Mouse (Mus musculus): ENCODE measurements around the gene Gm49337.

Gm49337 gene

DNA sequence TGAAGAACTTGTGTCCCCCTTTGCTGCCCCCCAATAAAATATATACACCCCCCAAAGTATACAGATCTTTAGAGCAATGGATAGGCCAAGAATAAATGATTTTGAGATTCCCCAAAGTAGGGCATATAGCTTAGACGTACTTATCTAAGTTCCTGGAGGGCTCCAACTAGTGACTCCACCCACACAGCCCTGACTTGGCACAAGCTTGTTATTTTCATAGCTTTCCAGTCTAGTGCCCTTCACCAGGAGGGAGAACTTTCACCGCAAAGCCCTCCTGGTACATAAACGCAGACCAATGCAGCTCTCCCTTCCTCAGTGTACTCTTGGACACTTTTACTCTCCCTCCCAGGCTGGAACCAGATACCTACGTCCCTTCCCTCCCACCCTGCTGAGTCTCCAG lies 11.0 kb upstream of the Gm49337 start:
- DNase-seq (ENCODE audit: low read depth, low spot score): no peak

DNA sequence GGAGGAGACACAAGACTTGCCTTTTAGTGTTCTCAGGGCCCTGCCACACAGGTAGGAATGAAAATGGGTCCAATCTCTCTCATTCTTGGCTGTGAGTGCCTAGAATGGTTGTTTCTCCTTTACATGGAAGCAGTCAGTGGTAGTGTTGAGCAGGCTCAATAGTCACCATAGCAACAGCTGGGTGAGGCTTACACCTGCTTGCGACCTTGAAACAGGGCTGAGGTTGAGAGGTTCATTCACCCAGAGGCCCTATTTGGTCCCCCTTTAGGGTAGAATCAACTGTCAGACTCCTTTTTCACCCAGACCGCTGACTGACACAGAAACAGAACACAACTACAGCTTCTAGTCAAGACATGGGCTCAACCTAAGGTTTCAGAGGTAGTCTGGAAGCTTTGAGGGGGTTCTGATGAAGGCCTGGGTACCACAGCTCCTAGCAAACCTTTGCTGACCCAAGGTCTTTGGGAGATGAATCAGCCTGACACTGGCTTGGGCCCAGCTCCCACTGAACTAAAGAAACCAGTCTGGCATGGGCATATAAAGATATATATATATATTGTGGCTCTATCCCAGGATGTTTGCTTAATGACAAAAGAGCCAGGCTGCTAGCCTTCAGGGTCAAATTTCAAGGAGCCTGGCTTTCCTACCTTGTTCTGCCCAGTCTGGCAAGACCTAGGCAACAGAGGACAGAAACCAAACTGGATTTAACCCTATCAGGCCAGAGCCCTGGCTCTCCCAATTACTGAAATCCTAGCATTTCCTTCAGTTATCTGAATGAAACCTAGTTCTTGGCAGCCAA lies 8.2 kb upstream of the Gm49337 start:
- DNase-seq (ENCODE audit: low read depth, low spot score): no peak

DNA sequence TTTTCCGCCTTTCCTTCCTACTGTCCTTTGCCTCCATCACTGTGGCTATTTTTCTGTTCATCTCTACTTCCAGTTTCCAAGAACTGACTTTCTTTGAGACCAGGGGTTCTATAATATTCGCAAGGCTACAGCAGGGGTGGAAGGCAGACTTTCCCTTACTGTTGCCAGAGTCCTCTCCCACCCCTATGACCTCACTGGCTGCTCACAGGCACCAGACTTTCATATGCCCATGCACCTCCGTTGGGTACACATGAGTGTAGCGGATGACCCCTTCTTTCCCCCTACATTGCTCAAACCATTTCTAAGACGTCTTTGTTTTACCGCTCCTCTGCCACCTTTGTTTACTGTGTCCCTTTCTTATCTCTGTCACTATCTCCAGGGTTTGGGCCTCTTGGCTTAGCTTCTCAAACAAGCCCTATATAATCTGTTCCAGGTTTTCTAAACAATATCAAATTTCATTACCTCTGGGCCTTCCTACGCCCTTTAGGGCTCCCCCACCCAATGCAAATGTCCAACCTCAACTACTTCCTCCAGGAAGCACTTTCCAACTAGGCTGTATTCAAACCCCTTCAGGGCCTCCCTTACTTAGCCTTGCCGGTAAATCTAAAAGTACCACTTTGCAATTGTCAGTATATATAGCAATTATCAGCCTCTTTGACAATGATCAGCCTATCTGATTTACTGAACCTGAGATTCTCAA lies 7.3 kb upstream of the Gm49337 start:
- DNase-seq (ENCODE audit: low read depth, low spot score): no peak

DNA sequence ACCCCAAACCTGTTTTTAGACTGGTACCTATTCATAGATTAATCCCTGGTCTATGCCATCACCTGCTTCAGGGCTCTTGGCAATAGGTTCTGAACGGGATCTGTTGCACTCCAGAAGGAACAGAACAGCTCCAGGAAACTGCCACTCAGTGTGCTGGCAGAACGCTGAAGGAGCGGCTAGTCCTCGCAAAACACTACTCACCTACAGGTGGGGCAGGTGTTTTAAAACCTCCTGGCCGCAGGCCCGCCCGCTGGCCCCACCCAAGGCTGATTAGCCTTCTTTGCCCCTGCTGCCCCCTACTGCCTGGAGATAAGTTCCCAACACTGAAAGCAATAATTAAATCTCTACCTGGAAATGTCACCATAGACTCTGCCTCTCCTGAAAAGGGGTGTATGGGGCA lies 5.8 kb upstream of the Gm49337 start, which contains the start of gene Tspan1:
Gene Tspan1, minus strand, starts transcription at position 198 of the 400 bp plus-strand sequence.
- no peak for DNase-seq (ENCODE audit: low read depth, low spot score)

DNA sequence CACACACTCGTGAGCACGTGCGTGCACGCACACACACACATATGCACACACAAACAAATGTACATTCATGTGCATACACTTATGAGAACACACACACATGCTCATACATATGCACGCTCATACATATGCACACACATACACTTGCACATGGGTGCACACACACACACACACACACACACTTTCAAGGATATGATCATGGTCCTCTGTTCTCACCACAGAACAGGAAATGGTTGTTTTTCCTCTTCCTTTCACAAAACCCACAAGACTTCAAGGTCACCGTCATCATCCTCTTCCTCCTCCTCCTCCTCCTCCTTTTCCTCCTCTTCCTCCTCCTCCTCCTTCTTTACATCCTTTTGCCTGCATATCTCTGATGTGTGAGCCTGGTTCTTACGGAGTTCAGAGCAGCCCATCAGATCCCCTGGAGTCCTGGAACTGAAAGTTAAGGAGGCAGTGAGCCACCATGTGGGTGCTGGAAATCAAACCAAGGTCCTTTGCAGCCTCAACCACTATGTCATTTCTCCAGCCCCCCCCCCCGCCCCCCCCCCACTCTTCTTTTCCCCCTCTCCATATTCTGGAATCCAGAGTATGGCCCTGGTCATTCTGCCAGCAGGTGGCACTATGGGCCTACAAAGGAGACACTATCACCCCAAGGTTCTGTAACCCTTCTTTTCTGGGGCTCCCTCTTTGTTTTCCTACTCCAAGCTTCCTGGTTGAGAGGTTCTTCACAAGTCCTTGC lies 4.4 kb upstream of the Gm49337 start:
- no peak for DNase-seq (ENCODE audit: low read depth, low spot score)

DNA sequence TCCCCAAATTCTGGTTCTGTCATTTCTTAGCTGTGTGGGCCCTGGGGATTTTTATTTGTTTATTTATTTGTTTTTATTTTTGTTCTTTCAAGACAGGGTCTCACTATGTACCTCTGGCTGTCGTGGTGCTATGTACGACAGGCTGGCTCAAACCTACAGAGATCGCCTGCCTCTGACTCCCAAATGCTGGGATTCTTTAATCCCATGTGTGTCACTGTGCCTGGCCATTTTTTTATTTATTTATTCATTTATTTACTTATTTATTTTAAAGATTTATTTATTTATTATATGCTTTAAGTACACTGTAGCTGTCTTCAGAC lies 3.9 kb upstream of the Gm49337 start:
- DNase-seq (ENCODE audit: low read depth, low spot score): no peak

DNA sequence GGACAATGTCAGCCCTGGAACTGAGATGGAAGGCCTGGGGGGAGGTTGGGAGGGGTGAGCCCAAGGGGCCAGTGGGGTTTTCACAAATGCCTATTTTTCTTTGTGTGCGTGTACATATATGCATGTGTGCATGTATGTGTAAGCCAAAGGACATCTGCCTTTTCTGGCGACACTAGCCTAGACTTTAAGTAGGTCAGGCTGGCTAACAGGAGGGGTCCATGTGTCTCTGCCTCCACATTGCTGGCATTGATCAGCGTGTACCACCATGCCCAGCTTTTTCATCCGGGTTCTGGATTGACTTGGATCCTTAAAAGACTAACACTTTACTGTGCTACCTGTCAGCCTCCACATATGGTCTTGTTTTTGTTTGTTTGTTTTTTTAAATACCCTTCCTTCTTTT lies 568 bp downstream of the Gm49337 start:
- no peak for DNase-seq (ENCODE audit: low read depth, low spot score)

DNA sequence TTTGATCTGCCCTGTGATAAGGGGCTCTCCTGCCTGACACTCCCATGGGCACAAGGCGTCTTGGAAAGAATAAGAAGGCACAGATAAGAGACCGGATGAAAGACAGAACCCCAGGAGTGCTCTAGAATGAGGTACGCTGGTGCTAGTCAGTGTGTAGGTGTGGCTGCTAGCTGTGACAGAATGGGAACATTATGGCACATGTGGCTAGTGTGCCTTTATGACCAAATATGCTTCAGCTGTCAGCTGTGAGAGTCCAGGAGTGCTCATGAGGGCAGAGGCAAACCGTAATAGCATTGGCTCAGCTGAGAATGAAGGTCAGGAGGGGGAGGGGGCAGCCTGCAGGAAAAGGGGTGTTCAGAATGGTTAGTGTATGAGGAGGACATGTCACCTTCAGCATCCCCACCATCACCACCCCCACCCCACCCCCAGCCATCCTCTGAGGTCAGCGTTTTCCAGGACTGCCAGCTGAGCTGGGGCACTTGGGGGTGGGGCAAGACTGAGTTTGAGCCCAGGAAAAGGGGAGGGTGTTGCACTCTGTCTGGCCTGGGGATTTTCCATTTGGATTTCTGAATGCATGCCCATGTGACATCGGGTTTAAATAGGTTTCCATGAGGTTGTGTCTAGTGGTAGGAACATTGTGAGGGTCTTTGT lies 1.4 kb downstream of the Gm49337 start:
- DNase-seq (ENCODE audit: low read depth, low spot score): no peak

DNA sequence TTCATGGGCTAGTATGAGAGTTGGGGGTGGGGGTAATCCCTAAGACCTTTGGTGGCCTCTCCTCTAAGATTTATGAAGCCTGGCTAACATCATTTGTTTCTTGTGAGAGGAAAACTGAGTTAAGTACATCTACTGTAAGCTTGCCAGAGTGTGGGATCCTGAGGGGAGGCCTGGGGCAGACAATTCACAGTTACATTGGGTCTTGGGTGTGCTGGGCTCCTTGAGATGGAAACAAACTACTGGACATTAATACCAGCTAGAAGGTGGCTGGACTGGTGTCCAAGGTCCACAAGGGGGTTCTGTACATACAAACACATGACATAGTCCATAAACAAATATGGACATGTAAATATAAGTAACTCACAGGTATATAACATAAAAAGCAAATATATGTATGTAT lies 2.0 kb downstream of the Gm49337 start:
- DNase-seq (ENCODE audit: low read depth, low spot score): no peak

DNA sequence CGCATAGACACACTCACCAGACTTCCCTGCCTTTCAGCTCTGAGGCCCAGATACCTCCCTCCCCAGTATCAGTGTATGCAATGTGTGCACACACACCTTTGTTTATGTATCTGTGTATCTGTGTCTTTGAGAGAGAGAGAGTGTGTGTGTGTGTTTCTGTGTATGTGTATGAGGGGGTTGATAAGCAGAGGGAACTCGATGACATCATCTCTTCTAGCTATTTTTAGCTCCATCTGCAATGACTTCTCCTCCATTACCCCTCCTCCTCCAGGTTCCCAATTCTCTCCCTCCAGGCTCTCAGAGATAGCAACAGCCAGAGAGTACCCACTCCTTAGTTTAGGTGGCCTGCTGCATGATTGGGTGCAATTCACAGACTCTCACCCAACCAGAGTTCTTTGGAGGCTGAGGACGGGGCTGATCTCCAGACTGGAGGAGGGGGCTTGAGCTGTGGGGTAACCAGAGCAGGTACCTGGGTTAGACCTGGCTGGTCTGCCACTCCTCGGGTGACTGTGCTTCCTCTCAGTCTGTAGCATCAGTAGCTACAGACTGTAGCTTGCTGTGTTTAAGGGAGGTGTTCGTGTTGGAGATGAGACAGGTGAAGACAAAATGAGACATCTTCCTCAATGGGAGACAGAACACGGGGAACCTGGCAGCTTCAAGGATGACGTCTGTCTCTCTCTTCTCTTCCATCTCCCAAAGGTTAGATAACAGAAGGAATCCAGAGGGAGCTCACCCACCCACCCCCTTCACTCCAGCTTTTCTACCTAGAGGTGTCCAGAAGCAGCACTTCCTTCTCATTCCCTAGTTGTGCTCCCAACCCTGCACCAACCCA lies 2.7 kb downstream of the Gm49337 start:
- no peak for DNase-seq (ENCODE audit: low read depth, low spot score)

DNA sequence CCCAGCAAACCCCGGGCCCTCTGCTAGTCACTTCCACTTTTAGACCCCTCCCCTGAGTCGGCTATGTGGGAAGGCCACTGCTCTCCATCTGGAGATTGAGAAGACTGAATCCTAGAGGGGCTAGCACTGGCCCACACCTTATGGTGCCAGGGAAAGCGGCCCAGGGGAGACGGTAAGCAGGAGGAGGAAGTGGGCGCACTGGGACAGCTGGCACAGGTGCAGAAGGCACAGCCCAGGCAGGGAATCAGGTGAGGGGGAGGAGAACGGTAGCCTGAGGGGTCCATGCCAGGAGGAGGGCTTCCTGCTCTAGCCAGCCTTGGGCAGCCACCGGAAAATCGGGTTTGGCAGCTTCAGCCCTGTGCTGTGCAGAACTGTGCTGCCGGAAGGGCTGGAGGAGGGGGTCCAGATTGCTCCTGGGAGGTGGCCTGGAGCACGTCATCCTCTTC lies 3.4 kb downstream of the Gm49337 start:
- no peak for DNase-seq (ENCODE audit: low read depth, low spot score)

DNA sequence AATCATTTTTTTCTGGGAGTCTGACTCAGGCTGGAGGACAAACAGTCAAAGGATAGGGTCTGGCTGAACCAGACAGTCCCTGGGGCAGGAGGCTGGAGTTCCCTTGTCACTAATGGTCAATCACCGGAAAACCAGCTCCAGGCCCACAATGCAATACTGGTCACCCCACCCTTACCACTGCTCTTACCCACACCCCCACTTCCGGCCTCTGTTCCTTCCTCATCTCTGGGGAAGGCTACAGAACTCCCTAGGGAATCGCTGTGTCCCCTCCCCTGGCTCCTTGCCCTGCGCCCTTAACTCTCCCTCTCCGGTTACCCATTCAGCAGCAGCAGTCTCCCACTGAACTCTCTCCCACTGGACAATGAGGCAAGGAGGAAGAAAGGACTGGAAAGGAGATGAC lies 4.0 kb downstream of the Gm49337 start:
- DNase-seq (ENCODE audit: low read depth, low spot score): peak; percentile 73

DNA sequence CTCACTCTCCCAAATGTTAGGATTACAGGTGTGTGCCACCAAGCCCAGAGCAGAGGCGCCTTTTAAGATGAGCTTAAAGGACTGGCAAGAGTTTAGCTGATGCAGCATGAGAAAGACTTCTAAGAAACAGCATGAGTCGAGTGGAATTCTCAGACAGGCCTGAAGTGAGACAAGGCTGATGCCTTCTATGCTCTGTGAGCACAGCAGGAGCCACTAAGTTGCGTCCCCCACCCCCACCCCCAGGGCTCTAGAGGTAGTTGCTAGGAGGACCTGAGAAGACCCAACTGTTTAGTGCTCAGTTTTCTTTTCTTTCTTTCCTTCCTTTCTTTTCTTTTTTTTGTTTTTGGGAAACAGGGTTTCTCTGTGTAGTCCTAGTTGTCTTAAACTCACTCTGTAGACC lies 8.9 kb downstream of the Gm49337 start:
- DNase-seq (ENCODE audit: low read depth, low spot score): no peak

DNA sequence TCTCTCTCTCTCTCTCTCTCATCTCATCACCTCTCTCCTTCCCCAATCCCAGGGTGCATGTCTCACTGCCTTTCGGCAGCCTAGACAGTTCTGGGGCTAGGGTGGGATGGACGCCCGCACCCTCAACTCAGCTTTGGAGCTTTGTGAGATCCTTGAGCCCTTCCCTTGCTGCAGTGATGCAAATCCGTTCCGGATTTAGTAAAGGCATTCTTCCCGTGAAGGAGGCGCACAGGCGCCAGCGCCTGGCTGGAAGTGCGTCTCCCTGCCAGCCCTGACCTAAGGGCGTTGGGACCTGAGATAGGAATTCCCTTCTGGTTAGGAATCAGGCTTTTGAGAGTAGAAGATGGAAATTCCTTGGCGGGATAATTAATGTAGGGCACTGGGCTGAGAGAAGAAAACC lies 9.6 kb downstream of the Gm49337 start:
- no peak for DNase-seq (ENCODE audit: low read depth, low spot score)

DNA sequence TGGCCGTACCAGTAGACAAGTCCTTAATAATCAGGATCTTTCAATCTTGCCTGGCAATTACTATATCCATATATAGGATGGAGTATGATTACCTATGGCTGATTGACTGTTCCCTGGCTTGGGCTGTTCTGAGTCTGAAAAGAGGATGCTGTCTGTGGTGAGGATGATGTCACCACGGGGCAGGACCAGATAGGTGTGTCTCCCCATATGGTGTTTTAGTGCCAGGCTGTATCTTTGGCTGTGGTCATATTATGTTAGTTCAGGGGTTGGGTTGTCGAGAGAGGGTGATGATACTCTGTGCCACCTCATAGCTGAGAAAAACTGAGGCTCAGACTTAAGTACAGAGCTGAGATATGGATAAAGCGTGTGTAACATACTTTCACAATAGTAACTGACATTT lies 11.9 kb downstream of the Gm49337 start:
- no peak for DNase-seq (ENCODE audit: low read depth, low spot score)

DNA sequence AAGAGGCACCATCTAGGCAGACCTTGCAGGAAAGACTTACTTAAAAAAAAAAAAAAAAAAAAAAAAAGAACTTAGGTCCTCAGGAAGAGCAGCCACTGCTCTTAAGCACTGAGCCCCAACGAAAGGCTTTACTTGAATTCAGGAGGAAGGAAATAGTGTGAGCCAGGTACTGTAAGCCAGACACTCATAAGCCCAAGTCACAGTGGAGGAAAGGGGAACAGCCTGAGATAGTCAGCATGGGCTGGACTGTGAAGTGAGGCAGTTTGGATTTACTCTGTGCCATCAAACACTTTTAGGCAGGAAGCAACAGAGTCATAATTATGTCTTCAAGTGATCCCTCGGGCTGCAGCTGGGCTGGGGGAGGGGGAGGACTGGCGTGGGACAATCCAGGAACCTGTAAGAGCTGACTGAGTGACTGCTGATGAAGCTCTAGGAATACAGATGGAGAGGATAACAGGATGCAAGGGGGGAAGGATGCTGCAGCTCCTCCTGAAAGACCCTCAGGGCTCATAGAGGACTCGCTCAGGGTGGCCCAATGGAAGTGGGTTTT lies 19.2 kb downstream of the Gm49337 start:
- DNase-seq (ENCODE audit: low read depth, low spot score): no peak

DNA sequence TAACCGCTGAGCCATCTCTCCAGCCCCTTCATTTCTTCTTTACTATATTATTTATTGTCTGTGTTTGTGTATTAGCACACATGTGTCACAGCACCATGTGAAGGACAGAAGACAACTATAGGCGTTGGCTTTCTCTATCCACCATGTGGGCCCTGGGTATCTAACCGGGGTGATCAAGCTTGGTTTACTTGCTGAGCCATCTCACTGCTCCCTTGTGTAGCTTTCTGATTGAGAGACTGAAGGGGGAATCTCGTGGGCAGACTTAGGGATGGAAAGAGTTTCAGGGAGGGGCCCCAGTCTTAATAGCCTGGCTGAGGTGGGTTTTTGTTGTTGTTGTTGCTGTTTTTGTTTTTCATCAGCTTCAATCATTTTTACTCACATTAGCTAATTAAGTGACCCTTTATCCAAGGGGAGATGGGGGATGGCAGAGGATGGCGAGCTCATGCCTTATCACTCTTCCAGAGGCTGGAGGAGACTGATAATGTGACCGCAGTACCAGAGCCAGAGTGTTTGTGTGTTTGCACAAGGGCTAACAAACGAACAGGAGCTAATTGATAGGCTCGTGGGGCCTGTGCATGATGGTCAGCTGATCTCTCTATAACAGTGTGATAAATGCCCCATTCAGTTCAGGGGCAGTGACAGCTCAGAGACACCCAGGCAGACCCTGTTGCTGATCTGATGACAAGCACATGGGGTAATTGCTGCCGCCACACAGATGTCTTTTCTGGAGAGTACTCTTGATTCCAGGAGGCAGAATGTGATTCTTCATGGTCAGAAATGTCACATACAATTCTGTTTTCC lies 20.6 kb downstream of the Gm49337 start:
- no peak for DNase-seq (ENCODE audit: low read depth, low spot score)

DNA sequence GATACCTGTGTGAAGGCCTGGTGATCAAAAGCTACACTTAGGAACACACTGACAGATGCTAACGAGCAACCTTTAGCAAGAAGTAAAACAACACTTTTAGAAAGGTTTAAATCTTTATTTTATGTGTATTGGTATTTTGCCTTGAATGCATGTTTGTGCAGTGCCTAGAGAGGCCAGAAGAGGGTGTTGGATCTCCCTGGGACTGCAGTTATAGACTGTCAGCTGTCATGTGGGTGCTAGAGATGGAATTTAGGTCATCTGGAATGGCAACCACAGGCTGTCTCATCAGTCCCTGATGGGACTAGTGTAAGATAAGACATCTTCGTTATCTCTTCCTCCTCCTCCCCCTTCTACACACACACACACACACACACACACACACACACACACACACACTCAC lies 25.2 kb downstream of the Gm49337 start:
- peak; percentile 32 for DNase-seq (ENCODE audit: low read depth, low spot score)

DNA sequence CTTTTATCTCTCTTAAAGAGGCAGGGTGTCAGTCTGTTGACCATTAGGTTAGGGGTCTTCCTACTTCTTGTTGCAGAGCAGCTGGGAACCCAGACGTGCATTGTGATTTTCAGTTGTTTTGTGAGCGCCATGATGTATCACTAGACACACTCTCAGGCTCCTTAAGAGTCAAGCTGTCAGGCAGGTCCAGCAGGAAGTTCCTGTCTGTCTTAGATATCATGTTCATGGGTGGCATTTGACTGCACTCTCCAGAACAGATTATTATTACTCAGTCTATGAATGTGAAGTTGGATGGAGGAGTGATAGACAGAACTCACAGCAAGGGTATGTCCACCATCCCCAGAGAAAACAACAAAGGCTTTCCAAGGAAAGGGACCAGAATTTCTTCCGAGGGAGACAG lies 31.2 kb downstream of the Gm49337 start:
- no peak for DNase-seq (ENCODE audit: low read depth, low spot score)

DNA sequence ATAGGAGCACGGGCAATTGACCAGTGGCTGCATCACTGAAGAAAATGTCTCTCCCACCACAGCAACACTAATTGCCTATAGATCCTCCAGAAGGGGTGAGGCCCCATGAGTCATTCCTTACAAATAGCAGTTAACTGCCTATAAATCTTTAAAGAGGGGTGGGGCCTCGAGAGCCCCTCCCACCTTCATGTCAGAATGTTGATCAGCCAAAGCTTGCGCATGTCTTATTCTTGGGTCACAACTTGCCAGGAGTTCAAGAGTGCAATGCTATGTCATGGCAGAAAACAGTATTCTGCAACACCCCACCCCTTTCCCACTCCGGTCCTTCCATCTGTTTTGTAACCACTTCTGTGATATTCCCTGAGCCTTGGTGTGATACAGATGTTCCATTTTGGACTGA lies 33.3 kb downstream of the Gm49337 start:
- DNase-seq (ENCODE audit: low read depth, low spot score): no peak
